Mouse (Mus musculus): ENCODE measurements at regions not wholly inside any gene's neighbourhood (a gene's known extent, or its start where the extent isn't known, plus 50 kb on each side); places are given as distances from the start of the nearest gene placed in this dataset.

DNA sequence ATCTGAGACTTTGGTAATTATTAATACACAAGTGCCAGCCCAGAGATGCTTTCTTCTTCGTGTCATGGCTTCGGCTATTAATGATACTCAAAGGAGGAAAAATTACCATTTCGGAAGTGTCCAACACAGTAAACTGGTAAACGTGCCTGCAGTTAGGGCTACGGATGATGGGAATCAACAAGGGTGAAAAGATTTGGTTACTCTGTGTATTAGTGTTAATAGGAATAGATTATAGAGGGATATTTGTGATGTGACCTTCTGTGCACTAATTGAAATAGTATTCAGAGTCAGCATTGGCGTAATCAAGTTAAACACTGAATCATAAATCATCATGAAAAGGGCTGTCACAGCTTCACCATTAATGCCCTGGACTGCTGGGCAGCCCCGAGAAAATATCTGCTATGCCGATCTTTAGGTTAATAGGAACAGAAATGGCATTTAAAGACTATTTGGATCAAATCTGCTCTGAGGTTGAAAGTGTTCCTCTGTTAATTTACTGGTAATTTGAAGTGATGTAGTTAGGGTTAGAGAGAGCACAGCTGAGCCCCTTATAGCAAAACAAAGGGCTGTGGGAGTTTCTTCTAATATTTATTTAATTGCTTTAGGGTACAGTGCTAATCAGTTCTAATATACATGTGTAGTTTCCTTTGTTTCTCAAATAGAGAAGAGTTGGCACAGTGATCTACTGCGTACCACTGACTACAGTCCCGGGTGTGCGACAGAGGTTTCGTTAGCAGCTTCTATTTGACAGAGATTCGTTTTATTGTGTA, 160.7 kb downstream of the Rpl36a-ps1 start:
- DNase-seq = no peak

DNA sequence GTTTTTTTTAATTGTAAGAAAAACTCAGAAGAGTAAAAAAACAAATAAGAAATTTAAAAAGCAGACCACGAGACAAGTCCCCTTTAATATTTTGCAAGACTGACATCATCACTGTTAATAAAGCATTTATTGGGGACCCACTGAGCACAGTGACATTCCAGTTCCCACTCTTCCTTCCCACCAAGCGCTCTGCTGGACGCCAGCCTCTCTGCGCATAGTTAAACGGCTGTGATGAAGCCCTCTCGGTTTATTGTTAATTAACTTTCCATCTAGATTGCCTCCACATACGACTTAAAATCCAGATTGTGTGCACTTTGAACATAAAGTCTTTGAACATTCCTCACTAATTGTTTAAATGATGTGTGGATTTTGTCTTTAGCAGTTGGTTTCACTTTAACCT, 161.7 kb downstream of the Rpl36a-ps1 start:
- no peak for DNase-seq

DNA sequence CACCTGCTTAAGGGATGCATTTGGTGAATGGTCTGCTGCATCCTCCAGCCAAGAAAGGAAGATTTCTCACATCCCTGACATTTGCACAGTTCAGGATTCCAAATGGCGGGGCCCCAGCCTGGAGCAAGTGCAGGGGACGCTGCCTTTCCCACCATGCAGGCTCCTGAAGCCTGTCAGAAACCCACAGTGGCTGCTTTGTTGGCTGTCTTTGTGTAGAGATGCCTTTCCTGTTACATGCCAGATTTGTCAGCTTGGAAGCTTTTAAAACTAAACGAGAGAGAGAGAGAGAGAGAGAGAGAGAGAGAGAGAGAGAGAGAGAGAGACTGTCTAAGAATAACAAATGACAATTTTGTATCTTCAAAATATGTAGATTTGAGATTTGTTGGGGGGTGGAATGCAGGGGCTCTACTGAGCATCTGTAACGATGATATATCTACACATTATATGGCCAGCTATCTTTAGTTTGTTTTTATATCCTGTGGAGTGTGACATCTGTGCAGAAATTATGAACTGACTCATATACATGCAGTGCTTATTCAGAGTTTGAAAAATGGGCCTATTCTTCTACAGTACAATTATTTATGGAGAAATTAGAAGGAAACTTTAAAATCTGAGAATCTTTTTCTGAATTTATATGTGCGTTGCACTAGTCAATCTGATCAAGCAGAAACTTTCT, 164.0 kb downstream of the Rpl36a-ps1 start:
- no peak for DNase-seq

DNA sequence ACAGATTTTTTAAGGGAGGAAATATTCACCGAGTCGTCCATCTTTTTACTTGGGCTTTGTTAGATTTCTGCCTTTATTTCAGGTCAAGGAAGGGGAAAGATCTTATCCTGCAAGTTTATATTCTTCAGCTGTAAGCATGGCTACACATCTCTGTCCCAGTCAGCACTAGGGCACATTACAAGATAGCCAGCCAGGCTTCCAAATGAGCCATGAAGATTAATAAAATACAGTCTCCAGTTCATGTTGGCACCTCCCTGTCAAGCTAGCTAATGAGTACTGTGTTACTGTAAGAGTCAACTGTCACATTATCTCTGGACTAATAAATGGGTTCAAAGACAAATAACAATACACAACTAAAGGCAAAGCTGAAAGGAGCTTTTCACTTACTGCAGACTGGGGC, 166.6 kb downstream of the Rpl36a-ps1 start:
- no peak for DNase-seq

DNA sequence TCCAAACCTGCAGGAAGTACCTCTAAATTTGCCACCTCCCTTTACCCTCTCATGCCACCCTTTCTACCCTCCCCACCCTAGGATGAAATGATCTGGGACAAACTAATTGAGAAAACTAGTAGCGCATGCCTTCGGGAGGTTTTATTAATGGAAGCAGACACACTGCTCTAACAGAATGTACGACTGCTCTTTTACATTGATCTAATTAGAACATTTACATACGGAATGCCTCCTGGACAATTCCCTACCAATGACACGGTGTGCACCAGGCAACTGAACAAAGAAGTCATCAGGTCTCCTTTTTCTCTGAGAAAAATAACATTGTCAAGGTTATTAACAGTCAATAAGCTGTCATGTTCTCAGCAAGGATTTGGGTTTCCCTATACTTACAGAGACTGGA, 180.5 kb downstream of the Rpl36a-ps1 start:
- no peak for DNase-seq

DNA sequence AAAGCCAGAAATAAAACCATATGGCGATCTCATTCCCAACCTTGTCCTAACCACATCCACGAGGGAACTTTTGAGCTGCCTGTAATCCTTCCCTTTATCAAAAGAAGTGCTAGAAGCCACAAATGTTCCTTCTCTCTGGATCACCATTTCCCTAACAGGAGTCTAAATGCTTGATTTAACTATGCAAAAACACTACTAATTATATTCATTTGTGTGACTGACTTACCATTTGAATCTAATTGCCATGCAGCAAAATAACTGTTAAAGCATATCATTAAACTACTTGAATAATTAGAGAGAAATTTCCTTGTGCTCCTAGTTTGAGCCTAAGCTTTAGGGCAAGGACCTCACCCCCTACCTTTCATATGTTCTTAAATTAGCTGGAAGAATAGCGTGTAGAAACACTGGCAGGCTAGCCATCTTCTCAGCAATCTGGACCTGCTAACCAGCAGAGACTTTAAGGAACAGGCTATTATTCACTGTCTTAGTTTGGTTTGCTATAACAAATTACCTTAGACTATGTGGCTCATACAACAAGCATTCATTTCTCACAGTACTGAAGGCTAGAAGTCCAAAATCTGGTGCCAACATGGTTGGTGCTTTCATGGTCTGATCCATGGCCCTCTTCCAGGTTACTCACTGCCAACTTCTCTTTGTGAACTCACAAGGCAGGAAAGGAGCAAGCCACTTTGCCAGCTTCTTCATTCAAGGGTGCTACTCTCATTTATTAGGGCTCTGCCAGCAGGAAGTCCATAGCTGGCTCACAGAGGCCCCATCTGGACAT, 183.7 kb downstream of the Rpl36a-ps1 start:
- DNase-seq = no peak

DNA sequence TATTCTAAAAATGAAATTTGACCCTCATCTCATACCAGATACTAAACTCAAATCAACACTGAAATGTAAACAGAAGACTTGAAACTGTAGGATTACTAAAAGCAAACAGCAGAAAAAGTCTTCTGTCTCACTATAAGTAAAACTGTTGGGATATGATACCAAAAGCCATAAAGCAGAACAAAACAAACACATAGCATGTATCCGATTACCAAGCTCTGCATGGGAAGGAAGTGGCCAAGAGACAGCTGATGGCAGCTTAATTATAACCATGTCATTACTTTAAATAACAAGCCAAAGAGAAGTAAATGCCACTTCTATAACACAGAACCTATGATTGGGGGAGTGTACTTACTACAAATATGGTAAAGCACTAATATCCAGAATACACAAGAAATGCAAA, 186.0 kb downstream of the Rpl36a-ps1 start:
- no peak for DNase-seq

DNA sequence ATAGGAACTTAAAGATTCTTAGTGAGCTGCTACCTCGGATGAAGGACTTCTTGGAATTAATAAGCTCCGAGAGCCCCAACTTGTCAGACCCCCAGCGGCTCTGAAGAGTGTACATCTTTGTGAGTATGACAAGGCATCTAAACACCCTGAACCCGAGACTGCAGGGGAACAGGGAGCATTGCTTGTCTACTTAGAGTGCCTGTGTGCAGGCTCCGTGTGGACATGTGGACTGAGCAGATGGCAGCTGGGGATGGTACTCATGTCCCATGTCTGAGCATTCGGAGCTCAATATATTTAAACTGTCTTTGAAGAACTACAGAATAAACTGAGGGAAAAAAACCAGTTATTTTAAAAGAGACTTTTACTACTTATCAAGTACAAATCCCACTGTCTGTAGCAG, 189.1 kb downstream of the Rpl36a-ps1 start:
- DNase-seq = no peak

DNA sequence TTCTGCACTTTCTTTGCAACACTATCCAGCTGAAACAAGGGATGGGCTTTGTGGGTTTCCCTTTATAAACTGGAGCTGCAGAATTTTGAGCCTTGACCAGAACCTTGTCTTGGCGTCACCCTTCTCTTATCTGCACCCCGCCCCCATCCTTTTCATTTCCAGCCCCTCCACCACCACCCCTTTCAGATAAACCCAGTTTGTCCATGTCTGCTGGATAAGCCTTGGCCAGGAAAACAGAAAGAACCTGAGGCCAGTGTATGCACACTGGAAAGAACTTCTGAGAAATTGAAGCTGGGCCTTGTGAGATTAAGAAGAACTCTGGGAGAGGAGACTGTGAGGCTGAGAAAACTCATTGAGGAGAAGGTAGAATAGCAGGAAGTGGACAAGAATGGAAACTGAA, 192.8 kb downstream of the Rpl36a-ps1 start:
- DNase-seq = no peak

DNA sequence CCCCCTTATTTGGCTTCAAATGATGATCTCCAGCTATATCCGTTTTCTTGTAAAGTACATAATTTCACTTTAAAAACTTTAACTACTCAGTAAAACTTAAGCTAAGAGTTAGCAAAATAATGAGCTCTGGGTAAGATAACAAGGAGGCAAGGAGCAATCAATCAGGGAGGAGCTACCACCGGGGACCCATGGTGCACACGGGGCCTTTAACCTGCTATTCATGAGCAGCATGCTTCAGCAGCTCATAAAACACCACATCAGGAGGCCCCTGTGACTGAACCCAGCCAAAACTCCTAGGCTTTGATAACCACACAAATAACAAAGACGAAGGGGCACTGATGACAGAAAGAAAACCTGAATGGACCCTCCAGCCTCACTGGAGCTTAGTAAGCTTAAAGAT, 202.1 kb downstream of the Rpl36a-ps1 start:
- no peak for DNase-seq

DNA sequence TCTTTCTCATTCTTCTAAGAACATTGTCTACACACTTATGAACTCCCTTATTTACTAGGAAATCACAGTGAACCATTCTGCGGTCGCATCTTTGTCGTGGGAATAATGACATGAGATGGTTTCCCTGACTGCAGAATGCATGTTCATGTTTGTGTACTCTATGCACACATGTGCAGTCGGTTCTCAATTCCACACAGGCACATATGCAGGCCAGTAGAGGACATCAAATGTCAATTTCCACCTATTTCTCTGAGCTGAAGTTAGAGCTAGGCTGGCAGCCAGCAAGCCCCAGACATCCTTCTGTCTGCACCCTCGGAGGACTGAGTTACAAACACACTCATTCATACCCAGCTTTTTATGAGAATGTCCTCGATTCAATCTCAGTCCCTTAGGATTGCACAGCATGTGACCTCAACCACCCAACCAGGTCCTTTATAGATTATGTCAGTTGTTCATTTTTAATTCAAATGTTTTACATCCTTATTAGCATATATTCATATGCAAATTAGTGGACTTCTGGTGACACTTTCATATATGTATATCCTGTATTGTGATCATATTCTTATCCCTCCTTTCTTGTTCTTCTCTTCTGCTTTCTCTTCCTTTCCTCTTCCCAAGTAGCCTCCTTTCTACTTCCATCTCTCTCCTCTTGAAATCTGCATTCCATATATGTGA, 202.7 kb downstream of the Rpl36a-ps1 start:
- DNase-seq = no peak

DNA sequence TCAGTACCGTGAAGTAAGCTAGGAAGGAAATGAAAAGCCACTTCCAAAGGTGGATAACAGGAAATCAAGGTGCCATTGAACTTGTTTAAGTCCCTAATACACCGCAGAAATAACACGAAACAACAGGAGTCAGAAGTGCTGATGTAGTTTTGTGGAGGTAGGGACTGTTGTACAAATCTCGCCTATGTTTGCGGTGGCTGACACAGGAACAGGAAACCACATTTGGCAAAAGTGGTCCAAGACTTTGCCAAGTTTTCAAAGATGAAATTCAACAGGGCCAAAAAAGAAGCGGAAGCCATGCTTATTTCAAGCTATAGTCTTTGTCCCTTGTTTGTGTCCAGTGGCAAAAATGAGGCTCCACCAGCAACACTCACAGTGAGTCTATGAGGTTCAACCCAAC, 204.3 kb downstream of the Rpl36a-ps1 start:
- no peak for DNase-seq

DNA sequence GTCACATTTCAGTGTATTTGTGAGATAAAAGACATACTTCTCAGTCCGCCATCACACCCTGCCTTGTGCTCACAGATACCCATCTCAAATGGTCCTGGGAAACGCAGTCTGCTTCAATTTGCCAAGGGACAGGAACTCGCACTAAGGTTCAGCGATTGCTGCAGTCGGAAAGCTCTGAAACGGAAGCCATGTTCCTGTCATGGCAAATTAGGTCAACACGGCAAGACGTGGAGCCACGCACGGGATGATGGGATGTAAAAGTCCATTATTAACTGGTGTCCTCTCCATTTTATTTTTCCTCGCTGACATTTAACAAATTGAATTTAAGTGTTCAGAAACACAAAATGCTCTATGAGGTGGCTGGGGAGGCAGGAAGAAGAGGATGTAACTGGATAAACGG, 212.4 kb downstream of the Rpl36a-ps1 start:
- DNase-seq = no peak

DNA sequence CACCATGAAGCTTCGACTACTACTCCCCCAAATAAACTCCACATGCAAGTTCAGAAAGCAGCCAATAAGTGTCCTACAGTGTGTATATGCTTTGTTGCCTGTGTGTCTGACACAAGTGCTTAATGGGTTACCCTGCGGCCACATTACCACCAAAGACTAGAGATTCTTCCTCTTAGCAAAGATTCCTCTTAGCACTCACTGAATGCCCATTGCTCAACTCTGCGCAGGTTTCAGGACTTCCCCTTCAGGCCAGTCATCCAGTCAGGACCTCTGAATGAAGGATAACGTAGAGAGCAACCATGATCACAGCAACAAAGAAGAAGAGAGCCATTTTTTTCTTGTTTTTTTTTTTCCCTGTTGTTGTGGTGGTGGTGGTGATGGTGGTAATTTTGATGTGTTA, 222.0 kb downstream of the Rpl36a-ps1 start:
- DNase-seq = no peak

DNA sequence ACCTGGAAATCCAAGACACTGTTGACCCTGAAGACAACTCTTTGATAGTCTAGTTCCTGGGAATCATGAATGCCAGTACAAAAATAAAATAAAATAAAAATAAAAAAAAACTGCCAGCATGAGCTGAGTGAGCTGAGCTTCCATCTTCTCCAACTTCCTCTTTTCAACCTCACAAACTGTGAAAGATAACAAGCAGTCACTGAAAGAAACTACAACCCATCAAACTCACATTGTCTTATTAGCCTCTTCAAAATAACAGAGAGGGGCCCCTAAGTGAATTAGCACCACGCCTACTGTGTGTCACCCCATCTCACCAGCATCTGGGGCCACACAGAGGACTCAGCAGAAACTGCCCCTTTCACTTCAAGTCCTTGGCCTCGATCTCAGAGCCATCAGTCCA, 225.3 kb downstream of the Rpl36a-ps1 start:
- DNase-seq = no peak

DNA sequence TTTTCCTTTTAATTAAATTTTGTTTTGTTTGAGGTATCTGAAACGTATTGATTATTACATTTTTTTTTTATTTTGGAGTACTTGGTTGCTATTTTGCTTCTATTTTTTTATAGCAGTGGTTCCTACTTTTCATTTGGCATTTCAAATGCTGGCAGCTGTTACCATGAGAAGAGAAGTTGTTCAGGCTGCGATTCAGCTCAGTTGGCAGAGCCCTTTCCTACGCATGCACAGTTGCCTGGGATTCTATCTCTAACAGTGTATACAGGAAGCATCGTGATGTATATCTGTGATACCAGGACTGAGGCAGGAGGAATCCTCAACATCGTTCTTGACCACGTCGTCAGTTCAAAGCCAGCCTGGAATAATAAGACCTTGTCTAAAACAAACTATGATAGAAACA, 226.6 kb downstream of the Rpl36a-ps1 start:
- no peak for DNase-seq

DNA sequence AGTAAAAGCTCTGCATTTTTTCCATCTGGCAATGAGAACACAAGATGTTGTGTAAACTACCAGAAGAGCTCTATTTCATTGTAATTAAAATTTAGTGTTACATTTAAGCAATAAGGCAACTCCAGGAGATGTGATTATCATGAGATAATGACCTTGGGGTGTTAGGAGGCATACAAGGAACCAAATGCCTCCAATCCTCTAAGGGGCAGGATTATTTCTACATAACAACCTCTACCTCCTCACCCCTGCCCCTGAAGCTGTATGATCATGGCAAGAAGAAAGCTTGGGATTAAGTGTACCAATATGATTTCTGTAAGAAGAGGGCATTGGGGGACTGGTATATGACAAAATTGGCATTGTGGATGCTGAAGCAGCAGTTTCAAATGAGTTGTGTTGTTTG, 228.8 kb downstream of the Rpl36a-ps1 start:
- DNase-seq = no peak

DNA sequence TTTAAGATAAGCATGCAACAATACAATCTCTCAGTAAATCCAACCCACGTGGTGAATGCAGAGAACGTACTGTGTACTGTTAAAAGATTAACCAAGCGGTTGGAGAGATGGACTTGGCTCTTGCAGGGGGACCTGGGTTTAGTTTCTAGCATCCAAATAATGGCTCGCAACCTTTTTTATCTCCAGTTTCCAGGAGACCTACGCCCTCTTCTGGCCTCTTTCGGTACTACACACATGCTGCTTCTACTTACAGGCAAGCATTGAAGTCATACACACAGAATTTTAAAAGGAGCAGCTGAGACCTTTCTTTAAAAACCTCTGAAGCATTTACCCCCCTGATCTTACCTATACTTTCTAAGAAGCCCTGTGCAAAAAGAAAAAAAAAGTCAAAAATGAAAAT, 243.4 kb downstream of the Rpl36a-ps1 start:
- no peak for DNase-seq

DNA sequence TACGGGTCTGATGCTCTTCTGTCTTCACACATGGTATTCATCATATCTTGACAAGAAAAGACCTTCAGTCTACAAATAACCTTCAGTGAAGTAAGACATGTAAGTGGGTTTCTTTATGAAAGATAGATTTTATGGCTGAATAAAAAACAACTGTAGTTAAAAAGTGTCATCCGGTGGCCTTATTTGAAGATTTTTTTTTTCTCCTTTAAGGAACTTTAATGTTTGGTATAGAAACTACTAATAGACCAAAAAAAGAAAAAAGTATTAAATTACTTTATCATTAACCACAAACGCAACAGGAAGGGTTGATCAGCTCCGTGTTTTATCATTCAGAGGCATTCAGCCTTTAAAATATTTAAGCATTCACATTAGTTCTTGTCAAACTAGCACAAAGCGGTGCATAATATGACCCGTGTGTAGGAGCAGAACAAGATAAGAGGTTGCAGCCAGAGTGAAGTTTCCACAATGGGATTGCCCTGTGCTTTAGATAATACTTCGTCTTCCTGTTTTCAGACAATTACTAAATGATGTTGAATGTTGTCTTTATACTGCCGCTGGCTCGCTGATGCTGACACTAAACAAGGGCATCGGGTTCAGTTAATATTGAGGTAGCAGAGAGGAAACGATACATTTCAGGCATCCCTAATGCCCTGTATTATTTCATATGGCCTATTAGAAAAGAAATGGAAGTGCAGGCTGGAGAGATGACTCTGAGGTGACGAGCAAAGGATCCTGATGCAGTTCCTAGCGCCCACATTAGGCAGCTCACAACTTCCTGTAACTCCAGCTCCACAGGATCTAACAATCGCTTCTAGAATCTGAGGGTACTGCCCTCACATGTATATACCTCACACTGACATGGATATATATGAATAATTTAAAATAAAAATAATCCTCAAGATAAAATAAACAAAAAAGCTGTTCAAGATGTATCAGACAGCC, 244.8 kb downstream of the Rpl36a-ps1 start:
- no peak for DNase-seq

DNA sequence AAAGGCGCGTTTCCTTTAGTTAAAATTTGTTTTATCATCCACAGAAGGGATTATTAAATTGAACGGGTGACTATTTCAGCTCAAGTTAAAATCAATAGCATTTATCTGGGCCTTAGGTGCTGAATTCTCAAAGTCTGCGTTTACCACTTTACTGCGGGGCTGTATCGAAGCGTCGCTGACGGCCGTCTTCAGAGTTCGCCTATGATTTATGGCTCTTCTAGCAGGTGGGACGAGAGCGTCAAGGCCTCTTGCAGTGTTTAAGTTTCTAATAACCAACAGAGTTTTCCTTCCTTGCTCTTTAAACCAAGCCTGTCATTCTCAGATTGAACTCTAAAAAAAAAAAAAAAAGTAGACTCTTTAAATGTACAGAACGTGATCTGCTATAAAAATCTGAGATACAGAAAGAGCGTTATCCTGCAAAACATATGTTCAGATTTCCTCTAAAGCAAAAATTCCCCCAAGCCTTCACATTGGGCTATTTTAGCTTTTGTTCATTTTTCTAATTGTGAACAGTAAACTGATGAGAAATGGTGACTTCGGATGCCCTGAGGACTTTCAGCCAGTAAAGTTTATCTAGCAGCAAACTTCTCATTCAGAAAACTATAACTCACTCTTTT, 246.9 kb downstream of the Rpl36a-ps1 start:
- DNase-seq = no peak

DNA sequence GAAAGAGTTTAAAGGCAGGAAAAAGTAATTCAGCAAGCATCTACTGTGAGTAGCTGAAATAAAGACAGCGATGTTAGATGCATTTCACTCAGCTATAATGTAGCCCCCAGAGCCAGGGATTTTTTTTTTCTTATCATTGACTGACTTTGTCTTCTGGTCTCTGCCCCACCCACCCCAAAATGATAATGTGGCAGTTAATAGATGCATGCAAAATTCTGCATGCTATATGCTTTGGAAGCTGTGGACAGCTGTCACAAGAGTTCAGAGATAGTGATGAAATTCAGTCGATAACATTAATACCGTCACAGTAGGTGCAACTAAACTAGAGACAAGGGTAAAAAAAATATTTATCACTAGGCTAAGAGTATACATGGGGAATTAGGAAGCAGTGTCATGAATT, 263.7 kb downstream of the Rpl36a-ps1 start:
- no peak for DNase-seq

DNA sequence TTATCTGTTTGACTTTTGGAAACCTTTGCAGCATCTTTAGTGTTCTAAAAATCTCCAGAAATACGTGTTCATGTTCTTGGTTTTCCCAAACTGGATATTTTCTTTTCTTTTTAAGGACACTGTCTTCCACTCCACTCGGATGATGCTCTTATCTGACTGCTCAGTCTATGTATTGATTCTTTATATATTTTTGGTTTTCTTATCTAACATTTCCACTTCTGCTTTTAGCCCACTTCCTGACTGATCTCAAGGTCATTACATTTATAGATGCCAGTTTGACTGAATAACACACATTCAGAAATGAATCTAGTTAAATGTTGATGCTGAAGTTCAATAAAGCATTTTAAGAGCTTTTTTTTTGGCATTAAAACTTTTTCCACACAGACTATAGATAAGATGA, 265.3 kb downstream of the Rpl36a-ps1 start:
- no peak for DNase-seq
